Mouse (Mus musculus) heart, adult 2 months (tissue): Measurements from ENCODE around the gene 4930451I11Rik.

Experiments used
- CTCF ChIP-seq: fragments of 200-600 bp; IDR thresholded peaks from 2 replicates; pipeline ENCODE4 v1.8.1; 2022; ENCODE audit warnings: antibody characterized with exemption, mild to moderate bottlenecking, moderate library complexity
- POLR2A ChIP-seq: fragments of 200-500 bp; IDR thresholded peaks from 2 replicates; pipeline ENCODE4 v1.6.1; 2011; ENCODE audit warnings: mild to moderate bottlenecking, low read depth, low read length, control low read depth; ENCODE audit not compliant: insufficient read depth

GRCm38 (mm10) chr7:126795387-126796317, 35.8 kb downstream of the 4930451I11Rik start:
- TF ChIP-seq POLR2A (0 out of 2 replicates have a peak, but pooled peaks have one; percentile 32), CTCF (peak; percentile 42)
